Mouse (Mus musculus) cerebellum, adult 2 months (tissue): ENCODE measurements around the gene Aurka. TPM values are rescaled to one million over a fixed set of nuclear protein-coding genes. Genes with fewer than 3 reads are reported as not detected.

Source experiments
- DNase-seq, 2 experiments: peaks; one replicate each; pipeline ENCODE4 v3.0.0; 2021
- H3K27ac ChIP-seq: fragments of 200-500 bp; 2 replicates; pipeline ENCODE4 v1.5.1; 2012; ENCODE audit warnings: low read length, control low read depth, inconsistent platforms; ENCODE audit not compliant: insufficient read depth
- H3K27me3 ChIP-seq: fragments of 200-500 bp; 2 replicates; pipeline ENCODE4 v1.6.1; 2012; ENCODE audit warnings: inconsistent platforms, mild to moderate bottlenecking, low read length, moderate library complexity; ENCODE audit not compliant: control insufficient read depth, insufficient read depth
- H3K4me1 ChIP-seq: fragments of 200-500 bp; 2 replicates; pipeline ENCODE4 v1.6.1; 2011; ENCODE audit warnings: low read length; ENCODE audit not compliant: control insufficient read depth, insufficient read depth
- H3K4me3 ChIP-seq: fragments of 200-500 bp; replicated peaks from 2 replicates; pipeline ENCODE3; 2011; ENCODE audit warnings: mild to moderate bottlenecking, low read depth, low read length, control low read depth; ENCODE audit not compliant: insufficient read depth
- CTCF ChIP-seq: fragments of 200-500 bp; IDR thresholded peaks from 2 replicates; pipeline ENCODE4 v1.5.1; 2011; ENCODE audit warnings: low read depth, mild to moderate bottlenecking, control low read depth, low read length, moderate library complexity, borderline replicate concordance; ENCODE audit not compliant: insufficient read depth
- POLR2A ChIP-seq: fragments of 200-500 bp; IDR thresholded peaks from 2 replicates; pipeline ENCODE4 v1.6.1; 2011; ENCODE audit warnings: low read length, control low read depth, borderline replicate concordance; ENCODE audit not compliant: insufficient read depth
- WGBS: fragments of 180-500 bp; shearing (Covaris S2); methylation state at CpG from one replicate; pipeline ENCODE4 v1.1.7; 2018; 5-methylcytosine and 5-hydroxymethylcytosine counted together
- polyA plus RNA-seq: library from polyadenylated mRNA; depleted of rRNA; stranded (reverse); fragments of >200 nt; gene quantifications from 2 replicates; pipeline ENCODE4 v1.2.3, GENCODE M21; 2012; rRNA removed

The Aurka gene
- 2.1 and 2.2 TPM in 2 replicates for polyA plus RNA-seq

DNA sequence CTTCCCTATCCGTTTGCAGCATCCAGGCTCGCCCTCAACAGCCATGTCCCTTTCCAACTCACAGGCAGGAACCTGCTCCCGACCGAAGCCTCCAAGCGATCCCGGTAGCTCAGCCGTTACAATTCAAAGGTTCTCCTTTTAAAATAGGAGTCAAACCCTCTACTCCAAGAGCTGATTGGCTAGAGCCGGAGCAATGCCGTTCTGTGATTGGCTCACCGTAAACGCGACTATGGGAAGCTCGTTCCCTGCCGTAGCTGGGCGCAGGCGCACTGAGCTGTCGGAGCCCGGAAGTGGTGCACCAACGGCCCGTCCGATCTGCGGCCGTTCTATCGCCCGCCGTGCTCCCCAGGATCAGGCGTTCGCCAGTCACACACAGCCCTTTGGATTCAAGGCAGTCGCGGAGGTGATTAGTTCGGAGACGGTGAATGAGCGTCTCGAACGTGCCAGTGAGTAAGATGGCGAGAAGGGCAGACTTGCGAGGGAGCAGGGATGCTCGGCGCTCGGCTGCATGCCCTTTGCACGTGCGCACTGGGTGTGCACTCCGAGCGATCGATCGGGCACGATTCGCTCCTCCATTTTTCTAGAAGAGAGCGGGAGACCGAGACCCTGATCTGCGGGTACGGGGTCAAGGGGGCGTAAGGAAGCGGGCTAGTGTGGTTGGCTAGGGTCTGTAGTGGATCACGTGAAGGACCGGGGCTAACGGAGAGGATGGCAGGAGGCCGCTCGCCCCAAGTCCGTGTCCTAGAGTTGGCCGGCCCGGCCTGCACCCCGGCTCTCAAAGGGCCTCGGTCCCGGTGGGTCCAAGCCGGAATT, at the start of gene Aurka, which contains the start of gene Cstf1:
TSS of gene Aurka (minus strand) at position 125 of the 813 bp plus-strand sequence.
TSS of gene Cstf1 (plus strand) at position 271 of the 813 bp plus-strand sequence.
- Histone ChIP-seq H3K4me1 (no peaks in the 10 kb centered on the region), H3K27me3 (no peaks in the 10 kb centered on the region), H3K27ac (peak within 1 kb of the TSS; percentile 77), H3K4me3 (peak within 1 kb of the TSS; percentile 91)
- DNase-seq, result peak; percentile 96 to 98
- WGBS, result under 1% methylated on average over 66 of the region's 66 CpGs
- TF ChIP-seq POLR2A (peak; percentile 18; the same call in 1 of the 2 replicates), CTCF (no peak)

DNA sequence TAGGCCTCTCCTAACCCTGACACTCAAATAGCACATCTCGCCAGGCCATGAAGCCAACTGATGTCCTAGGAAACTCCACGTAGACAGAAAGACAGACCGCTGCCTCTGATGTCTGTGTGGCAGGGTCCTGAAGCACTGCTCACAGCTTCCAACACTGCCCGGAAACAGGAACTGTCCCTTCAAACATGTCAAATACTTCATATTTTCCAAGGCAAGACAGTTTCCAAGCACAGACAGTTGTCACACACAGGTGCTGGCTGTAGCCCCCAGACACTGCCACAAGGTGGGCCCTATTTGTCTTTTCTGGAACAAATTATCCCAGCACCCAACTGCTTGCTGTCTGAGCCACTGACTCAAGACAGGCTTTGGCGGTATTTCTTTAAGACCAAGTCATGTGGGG, 47.9 kb upstream of the Aurka start:
- Histone ChIP-seq H3K4me1 (no peaks in the 10 kb centered on the region), H3K4me3 (no peak overlapping the region), H3K27ac (no peak overlapping the region), H3K27me3 (no peaks in the 10 kb centered on the region)
- no peak for DNase-seq
- no peak for TF ChIP-seq CTCF
- no peak for TF ChIP-seq POLR2A
- WGBS, result 72% methylated on average over 5 of the region's 5 CpGs

DNA sequence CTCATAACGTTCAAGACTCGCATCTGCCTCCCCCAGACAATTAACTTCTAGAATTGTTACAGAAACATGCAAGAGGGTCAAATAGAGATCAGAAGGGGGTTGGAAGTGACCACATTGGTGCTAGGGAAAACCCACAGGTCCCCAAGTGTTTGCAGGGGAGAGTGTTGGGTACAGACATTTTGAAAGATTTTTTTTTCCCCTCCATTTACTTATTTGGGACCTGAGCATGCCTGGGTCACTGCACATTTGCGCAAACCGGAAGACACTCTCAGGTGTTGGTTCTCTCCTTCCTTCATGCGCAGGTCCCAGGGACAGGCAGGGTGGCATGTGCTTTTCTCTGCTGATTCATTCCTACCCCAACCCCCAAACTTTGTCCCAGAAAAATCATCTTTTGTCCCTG, 46.5 kb upstream of the Aurka start:
- Histone ChIP-seq H3K27me3 (no peaks in the 10 kb centered on the region), H3K27ac (no peak overlapping the region), H3K4me1 (no peaks in the 10 kb centered on the region), H3K4me3 (no peak overlapping the region)
- TF ChIP-seq POLR2A (no peak), CTCF (no peak)
- DNase-seq, result no peak
- WGBS, result 80% methylated on average over 5 of the region's 5 CpGs

DNA sequence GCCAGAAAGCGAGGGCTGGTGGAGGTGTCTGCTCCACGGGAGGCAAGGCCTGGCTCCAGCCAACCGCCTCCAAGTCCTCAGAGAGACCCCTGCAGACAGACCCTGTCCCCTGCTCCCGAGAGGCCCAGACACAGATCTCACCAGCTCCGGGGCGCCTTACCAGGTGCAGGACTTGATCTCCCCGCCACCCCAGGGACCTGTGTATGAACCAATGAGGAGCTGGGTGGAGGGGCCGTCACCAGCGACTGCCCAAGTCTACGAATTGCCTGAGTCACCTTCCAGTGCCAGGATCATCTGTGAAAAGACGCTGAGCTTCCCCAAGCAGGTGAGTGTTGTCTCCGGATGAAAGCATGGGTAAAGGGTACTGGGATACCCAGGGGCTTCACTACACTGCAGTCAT, 45.9 kb upstream of the Aurka start:
- DNase-seq, result no peak
- 52% methylated on average over 12 of the region's 12 CpGs for WGBS
- TF ChIP-seq CTCF (no peak), POLR2A (no peak)
- no peaks in the 10 kb centered on the region for H3K27me3 ChIP-seq
- no peaks in the 10 kb centered on the region for H3K4me1 ChIP-seq
- no peak overlapping the region for H3K27ac ChIP-seq
- no peak overlapping the region for H3K4me3 ChIP-seq

DNA sequence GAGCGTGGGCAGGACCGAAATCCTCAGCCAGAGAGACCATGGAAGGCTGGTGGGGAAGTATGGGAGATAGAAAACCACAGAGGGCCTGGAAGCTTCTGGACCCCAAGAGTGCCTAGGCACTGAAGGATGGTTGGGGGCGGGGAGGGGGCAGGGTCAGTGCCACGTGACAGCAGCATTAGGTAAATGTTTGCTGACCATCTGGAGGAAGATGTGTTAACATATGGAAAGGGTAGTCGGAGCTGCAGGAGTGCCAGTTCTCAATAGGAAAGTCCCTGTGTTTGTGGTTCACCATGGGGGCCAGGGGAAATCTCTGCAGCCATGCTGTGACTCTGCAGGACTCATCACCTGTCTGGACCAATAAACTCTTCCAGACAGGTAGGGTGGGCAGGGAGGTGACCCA, 43.6 kb upstream of the Aurka start:
- no peak overlapping the region for H3K27ac ChIP-seq

DNA sequence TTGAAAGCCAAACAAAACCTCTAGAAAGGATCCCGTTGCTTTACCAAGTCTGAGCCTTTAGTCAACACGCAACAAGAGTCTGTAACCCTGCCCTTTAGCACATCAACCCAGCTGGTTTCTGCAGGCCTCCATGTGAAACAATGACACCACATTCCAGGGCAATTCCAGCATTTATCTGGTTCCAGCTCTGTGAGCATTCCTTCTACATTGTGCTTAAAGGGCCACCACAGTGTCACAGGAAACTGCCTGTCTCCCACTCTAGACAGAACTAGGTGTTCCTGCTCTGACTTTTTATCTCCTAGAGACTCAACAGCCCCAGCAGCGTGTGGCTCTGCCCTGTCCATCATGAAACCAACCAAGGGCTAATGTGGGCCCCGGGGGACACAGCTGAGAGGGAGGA, 42.9 kb upstream of the Aurka start:
- no peak for TF ChIP-seq CTCF
- TF ChIP-seq POLR2A, result no peak
- H3K27ac ChIP-seq, result no peak overlapping the region
- no peaks in the 10 kb centered on the region for H3K27me3 ChIP-seq
- no peak for DNase-seq
- no peak overlapping the region for H3K4me3 ChIP-seq
- 22% methylated on average over 4 of the region's 4 CpGs for WGBS
- H3K4me1 ChIP-seq, result no peaks in the 10 kb centered on the region

More for the DNA sequence above, 43.6 kb upstream of the Aurka start:
- no peak overlapping the region for H3K4me3 ChIP-seq
- WGBS, result 47% methylated on average over 5 of the region's 5 CpGs
- no peak for TF ChIP-seq POLR2A
- no peak for TF ChIP-seq CTCF
- no peaks in the 10 kb centered on the region for H3K27me3 ChIP-seq
- H3K4me1 ChIP-seq, result no peaks in the 10 kb centered on the region
- no peak for DNase-seq

DNA sequence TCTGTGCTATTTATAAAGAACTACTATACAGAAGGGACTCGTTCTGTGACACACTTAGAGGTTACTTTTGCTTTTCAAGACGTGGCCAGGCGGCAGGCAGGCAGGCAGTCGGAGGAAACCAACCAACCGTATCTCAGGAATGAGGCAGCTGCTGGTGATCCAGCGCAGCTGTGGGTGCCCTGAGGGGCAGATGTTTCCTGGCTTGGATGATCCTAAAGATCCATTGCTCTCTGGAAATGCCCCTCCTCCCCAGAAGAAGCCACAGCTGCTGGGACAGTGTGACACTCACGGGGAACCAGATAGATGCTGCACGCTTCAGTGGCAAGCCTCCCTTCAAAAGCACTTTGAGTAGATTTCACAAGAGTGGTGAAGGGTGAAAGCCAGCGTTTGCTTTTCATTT, 42.1 kb upstream of the Aurka start:
- Histone ChIP-seq H3K4me1 (no peaks in the 10 kb centered on the region), H3K27ac (no peak overlapping the region), H3K4me3 (no peak overlapping the region), H3K27me3 (no peaks in the 10 kb centered on the region)
- TF ChIP-seq CTCF, result no peak
- no peak for TF ChIP-seq POLR2A
- DNase-seq, result no peak
- 13% methylated on average over 9 of the region's 9 CpGs for WGBS

DNA sequence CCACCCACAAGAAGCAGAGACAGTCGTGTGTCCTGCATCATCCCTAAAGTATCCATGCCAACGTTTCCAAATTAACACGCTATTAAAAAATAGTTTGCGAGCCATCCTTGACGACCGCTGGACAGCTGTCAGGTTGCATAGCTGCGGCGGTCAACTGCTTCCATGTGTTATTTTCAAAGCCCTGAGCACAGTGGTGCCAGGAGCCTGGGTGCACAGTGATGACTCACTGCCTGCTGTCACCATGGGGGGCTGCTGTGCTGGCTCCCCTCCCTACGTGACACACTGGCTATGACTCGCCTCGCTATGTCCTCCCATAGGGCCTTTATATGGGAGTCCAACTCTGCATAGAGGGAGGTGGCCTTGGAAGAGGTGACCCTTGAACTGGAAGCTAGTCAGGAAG, 40.8 kb upstream of the Aurka start:
- 10% methylated on average over 11 of the region's 11 CpGs for WGBS
- no peak for TF ChIP-seq POLR2A
- TF ChIP-seq CTCF, result no peak
- no peak for DNase-seq
- no peaks in the 10 kb centered on the region for H3K27me3 ChIP-seq
- no peaks in the 10 kb centered on the region for H3K4me1 ChIP-seq
- H3K27ac ChIP-seq, result no peak overlapping the region
- no peak overlapping the region for H3K4me3 ChIP-seq

DNA sequence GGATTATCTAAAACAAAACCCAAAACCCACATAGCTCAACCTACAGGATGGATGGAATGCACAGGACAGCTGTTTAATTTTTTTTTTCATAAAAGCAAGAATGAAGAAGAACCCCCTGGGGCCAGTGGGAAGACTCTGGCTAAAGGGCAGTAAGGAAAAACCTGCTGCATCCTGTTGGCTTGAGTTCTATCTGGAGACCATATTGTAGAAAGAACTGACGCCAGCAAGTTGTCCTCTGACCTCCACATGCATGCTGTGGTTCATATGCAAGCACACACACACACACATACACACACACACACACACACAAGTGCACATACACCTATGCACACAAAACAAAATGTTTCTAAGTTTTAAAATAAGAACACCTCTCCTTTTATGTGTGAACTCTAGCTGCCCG, 40.4 kb upstream of the Aurka start:
- TF ChIP-seq POLR2A, result no peak
- no peak for TF ChIP-seq CTCF
- 16% methylated on average over 2 of the region's 2 CpGs for WGBS
- no peak overlapping the region for H3K27ac ChIP-seq
- no peaks in the 10 kb centered on the region for H3K4me1 ChIP-seq
- no peak for DNase-seq
- H3K4me3 ChIP-seq, result no peak overlapping the region
- no peaks in the 10 kb centered on the region for H3K27me3 ChIP-seq
